Mouse (Mus musculus): ENCODE measurements around the gene Shc4. TPM values are rescaled to one million over a fixed set of nuclear protein-coding genes. Genes with fewer than 3 reads are reported as not detected.

Shc4 gene
- polyA plus RNA-seq, 1 experiment: 0.49 TPM

DNA sequence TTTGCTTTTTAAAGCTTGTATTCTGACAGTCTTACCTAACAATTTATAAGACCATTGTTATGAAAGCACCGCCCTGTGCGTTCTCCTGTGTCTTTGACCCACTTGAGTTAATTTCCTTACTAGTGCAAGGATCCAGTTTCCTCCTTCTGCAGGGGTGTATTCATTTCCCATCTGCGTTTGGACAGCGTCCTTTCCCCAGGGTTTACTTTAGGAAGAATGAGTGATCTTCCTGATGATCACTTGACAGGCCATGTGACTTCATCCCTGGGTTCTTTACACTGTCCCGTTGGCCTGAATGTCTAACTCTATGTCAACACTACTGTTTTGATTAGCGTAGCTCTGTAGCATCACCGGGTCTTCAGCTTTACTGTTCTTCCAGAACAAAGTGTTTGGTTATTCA is 86.6 kb downstream of the Shc4 start:
- Histone ChIP-seq H3K36me3 (ENCODE audit: control insufficient read depth, insufficient read depth) (no peaks in the 10 kb centered on the region), H3K4me2 (ENCODE audit: low read depth) (no peak overlapping the region), H3ac (ENCODE audit: control insufficient read depth, insufficient read length) (no peak overlapping the region), H3K27me3 (ENCODE audit: control insufficient read depth, insufficient read depth, insufficient read length) (no peaks in the 10 kb centered on the region), H3K79me2 (ENCODE audit: control insufficient read depth, insufficient read depth) (no peaks in the 10 kb centered on the region), H3K4me3 (no peak overlapping the region)
- TF ChIP-seq USF1 (IDR thresholded peaks at IDR 0.05; ENCODE audit: low read depth): no peak
- TF ChIP-seq MYOG (IDR thresholded peaks at IDR 0.05; ENCODE audit: control insufficient read depth in 1 of 3, insufficient read depth in 1 of 3, insufficient read length in 2 of 3, low read depth in 2 of 3): no peak
- TF ChIP-seq MAX (IDR thresholded peaks at IDR 0.05; ENCODE audit: low read depth): no peak
- TF ChIP-seq POLR2AphosphoS2 (IDR thresholded peaks at IDR 0.05; ENCODE audit: insufficient read length, low read depth): no peak
- no peak for TF ChIP-seq CEBPB (IDR thresholded peaks at IDR 0.05; ENCODE audit: insufficient read depth, poor library complexity, severe bottlenecking)
- no peak for TF ChIP-seq TCF3 (IDR thresholded peaks at IDR 0.05; ENCODE audit: insufficient read length, low read depth)
- TF ChIP-seq TCF12 (IDR thresholded peaks at IDR 0.05; ENCODE audit: insufficient read depth, poor library complexity, severe bottlenecking): no peak
- no peak for TF ChIP-seq SRF (IDR thresholded peaks at IDR 0.05; ENCODE audit: control insufficient read depth, insufficient read length, low read depth)
- TF ChIP-seq REST (IDR thresholded peaks at IDR 0.05; ENCODE audit: insufficient read depth, insufficient read length): no peak
- TF ChIP-seq E2F4 (IDR thresholded peaks at IDR 0.05; ENCODE audit: insufficient read depth): no peak
- no peak for TF ChIP-seq POLR2A (IDR thresholded peaks at IDR 0.05; ENCODE audit: insufficient read length, low read depth)
- no peak for TF ChIP-seq MYOD1 (IDR thresholded peaks at IDR 0.05; ENCODE audit: control insufficient read depth in 1 of 3, insufficient read length in 2 of 3, low read depth in 2 of 3)

DNA sequence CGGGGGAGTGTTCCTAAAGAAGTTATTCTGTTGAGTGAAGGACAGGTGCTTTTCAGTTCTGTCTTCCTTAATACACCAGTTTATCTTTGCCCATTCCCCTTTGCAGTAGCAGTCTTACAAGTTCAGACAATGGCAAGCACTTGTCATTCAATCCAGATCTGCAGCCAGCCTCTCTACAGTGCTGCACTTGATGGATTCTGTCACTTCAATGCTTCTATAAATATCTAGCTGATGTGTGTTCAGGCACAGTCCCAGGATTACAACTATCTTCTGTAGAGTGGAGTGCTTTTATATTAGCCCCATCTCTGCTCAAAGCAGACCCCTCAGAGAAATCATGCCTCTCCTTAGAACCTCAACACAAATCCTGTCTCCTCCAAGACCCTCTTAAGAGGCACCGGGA is 93.9 kb downstream of the Shc4 start:
- Histone ChIP-seq H3ac (ENCODE audit: control insufficient read depth, insufficient read length) (no peak overlapping the region), H3K27me3 (ENCODE audit: control insufficient read depth, insufficient read depth, insufficient read length) (no peaks in the 10 kb centered on the region), H3K36me3 (ENCODE audit: control insufficient read depth, insufficient read depth) (no peaks in the 10 kb centered on the region), H3K79me2 (ENCODE audit: control insufficient read depth, insufficient read depth) (no peaks in the 10 kb centered on the region), H3K4me2 (ENCODE audit: low read depth) (no peak overlapping the region), H3K4me3 (no peak overlapping the region)
- no peak for TF ChIP-seq TCF3 (IDR thresholded peaks at IDR 0.05; ENCODE audit: insufficient read length, low read depth)

DNA sequence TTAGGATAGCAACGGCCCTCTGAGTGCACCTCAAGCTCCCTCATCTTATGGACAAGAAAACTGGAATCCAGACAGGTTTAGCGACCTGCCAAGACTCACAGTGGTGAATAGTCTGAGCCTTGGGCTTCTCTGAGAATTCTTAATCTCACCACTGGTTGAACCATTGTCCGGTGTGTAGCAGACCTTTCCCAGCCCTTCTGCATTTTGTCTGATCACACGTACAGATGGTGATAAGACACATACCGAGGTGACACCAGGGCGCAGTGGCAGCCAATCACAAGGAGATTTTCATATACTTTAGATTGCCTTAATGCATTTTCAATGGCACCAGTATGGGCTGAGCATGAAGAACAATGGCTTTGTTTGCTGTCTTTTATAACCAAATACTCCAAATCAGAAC is 95.5 kb downstream of the Shc4 start:
- H3ac ChIP-seq (ENCODE audit: control insufficient read depth, insufficient read length): no peak overlapping the region
- H3K27me3 ChIP-seq (ENCODE audit: control insufficient read depth, insufficient read depth, insufficient read length): no peaks in the 10 kb centered on the region
- no peak overlapping the region for H3K4me2 ChIP-seq (ENCODE audit: low read depth)
- no peaks in the 10 kb centered on the region for H3K36me3 ChIP-seq (ENCODE audit: control insufficient read depth, insufficient read depth)
- H3K4me3 ChIP-seq: no peak overlapping the region
- no peak for TF ChIP-seq MAX (IDR thresholded peaks at IDR 0.05; ENCODE audit: low read depth)
- TF ChIP-seq E2F4 (IDR thresholded peaks at IDR 0.05; ENCODE audit: insufficient read depth): no peak
- no peak for TF ChIP-seq REST (IDR thresholded peaks at IDR 0.05; ENCODE audit: insufficient read depth, insufficient read length)
- no peak for TF ChIP-seq MYOG (IDR thresholded peaks at IDR 0.05; ENCODE audit: control insufficient read depth in 1 of 3, insufficient read depth in 1 of 3, insufficient read length in 2 of 3, low read depth in 2 of 3)
- TF ChIP-seq MYOD1 (IDR thresholded peaks at IDR 0.05; ENCODE audit: control insufficient read depth in 1 of 3, insufficient read length in 2 of 3, low read depth in 2 of 3): no peak
- TF ChIP-seq POLR2A (IDR thresholded peaks at IDR 0.05; ENCODE audit: insufficient read length, low read depth): no peak
- TF ChIP-seq POLR2AphosphoS2 (IDR thresholded peaks at IDR 0.05; ENCODE audit: insufficient read length, low read depth): no peak
- TF ChIP-seq USF1 (IDR thresholded peaks at IDR 0.05; ENCODE audit: low read depth): no peak
- H3K79me2 ChIP-seq (ENCODE audit: control insufficient read depth, insufficient read depth): peaks cover 6% of the 10 kb centered on the region

DNA sequence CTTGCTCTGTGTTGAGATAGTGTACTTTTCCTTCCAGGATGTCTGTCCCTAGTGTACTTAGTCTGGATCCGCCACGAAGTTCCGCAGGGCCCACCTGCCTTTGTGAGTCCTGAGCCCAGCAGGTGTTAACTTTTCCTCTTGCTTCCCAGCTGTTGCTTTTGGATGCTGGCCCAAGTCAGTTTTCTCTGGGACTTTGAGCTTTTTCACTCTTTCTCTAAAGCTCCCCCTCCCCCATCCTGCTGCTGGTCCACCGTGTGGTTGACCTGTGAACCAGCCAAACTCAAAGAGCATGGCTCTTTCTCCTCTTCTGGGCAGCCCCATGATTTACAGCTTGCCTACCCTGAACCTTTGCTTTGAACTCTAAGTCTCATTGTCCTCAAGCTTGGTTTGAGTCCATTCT is 97.4 kb downstream of the Shc4 start:
- H3K27me3 ChIP-seq (ENCODE audit: control insufficient read depth, insufficient read depth, insufficient read length): no peaks in the 10 kb centered on the region
- H3K4me3 ChIP-seq: no peak overlapping the region
- H3K36me3 ChIP-seq (ENCODE audit: control insufficient read depth, insufficient read depth): no peaks in the 10 kb centered on the region
- H3K4me2 ChIP-seq (ENCODE audit: low read depth): no peak overlapping the region
- no peak for TF ChIP-seq MYOD1 (IDR thresholded peaks at IDR 0.05; ENCODE audit: control insufficient read depth in 1 of 3, insufficient read length in 2 of 3, low read depth in 2 of 3)
- TF ChIP-seq SRF (IDR thresholded peaks at IDR 0.05; ENCODE audit: control insufficient read depth, insufficient read length, low read depth): no peak
- TF ChIP-seq POLR2AphosphoS2 (IDR thresholded peaks at IDR 0.05; ENCODE audit: insufficient read length, low read depth): no peak
- TF ChIP-seq USF1 (IDR thresholded peaks at IDR 0.05; ENCODE audit: low read depth): no peak
- no peak for TF ChIP-seq MYOG (IDR thresholded peaks at IDR 0.05; ENCODE audit: control insufficient read depth in 1 of 3, insufficient read depth in 1 of 3, insufficient read length in 2 of 3, low read depth in 2 of 3)
- TF ChIP-seq TCF12 (IDR thresholded peaks at IDR 0.05; ENCODE audit: insufficient read depth, poor library complexity, severe bottlenecking): no peak
- TF ChIP-seq E2F4 (IDR thresholded peaks at IDR 0.05; ENCODE audit: insufficient read depth): no peak
- no peak for TF ChIP-seq MAX (IDR thresholded peaks at IDR 0.05; ENCODE audit: low read depth)
- TF ChIP-seq CEBPB (IDR thresholded peaks at IDR 0.05; ENCODE audit: insufficient read depth, poor library complexity, severe bottlenecking): no peak
- TF ChIP-seq TCF3 (IDR thresholded peaks at IDR 0.05; ENCODE audit: insufficient read length, low read depth): no peak
- no peak for TF ChIP-seq REST (IDR thresholded peaks at IDR 0.05; ENCODE audit: insufficient read depth, insufficient read length)
- no peak for TF ChIP-seq POLR2A (IDR thresholded peaks at IDR 0.05; ENCODE audit: insufficient read length, low read depth)
- H3ac ChIP-seq (ENCODE audit: control insufficient read depth, insufficient read length): no peak overlapping the region
- peaks cover 26% of the 10 kb centered on the region for H3K79me2 ChIP-seq (ENCODE audit: control insufficient read depth, insufficient read depth)

DNA sequence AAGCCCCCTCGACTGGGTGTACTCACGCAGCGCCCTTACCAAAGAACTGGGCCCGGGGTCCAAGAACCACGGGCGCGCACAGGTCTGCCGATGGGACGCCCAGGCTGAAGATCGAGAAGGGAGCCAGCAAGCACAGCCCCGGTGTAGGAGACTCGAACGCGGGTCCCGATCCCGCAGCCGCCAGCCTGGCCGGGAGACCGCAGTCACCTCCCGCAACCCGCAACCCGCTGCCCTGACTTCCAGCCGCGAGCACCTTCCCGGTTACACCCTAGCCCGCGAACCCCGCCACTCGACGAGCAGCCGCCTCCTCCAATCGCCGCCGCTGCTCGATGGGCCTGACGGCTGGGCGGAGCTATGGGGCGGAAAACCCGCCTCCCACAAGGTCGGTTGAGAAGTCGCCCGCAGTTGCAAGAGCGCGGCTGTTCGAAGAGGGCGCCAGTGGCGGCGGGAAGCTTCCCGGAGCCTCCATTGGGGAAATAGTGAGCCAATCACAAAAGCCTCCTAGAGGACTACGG is 99.1 kb downstream of the Shc4 start, which contains the start of gene Cep152:
Gene Cep152, minus strand, starts transcription at position 277 of the 515 bp plus-strand sequence.
- Histone ChIP-seq H3ac (ENCODE audit: control insufficient read depth, insufficient read length) (peak within 1 kb of the TSS; percentile 3), H3K79me2 (ENCODE audit: control insufficient read depth, insufficient read depth) (peaks cover 31% of the 10 kb centered on the region), H3K4me3 (peak within 1 kb of the TSS; percentile 64), H3K4me2 (ENCODE audit: low read depth) (peak within 1 kb of the TSS; percentile 88), H3K36me3 (ENCODE audit: control insufficient read depth, insufficient read depth) (peaks cover 5% of the 10 kb centered on the region), H3K27me3 (ENCODE audit: control insufficient read depth, insufficient read depth, insufficient read length) (no peaks in the 10 kb centered on the region)
- TF ChIP-seq CEBPB (IDR thresholded peaks at IDR 0.05; ENCODE audit: insufficient read depth, poor library complexity, severe bottlenecking) (no peak), REST (IDR thresholded peaks at IDR 0.05; ENCODE audit: insufficient read depth, insufficient read length) (no peak), MYOG (IDR thresholded peaks at IDR 0.05; ENCODE audit: control insufficient read depth in 1 of 3, insufficient read depth in 1 of 3, insufficient read length in 2 of 3, low read depth in 2 of 3) (peak in 1 of 3 experiments; percentile 42), POLR2AphosphoS2 (IDR thresholded peaks at IDR 0.05; ENCODE audit: insufficient read length, low read depth) (peak; percentile 26), MAX (IDR thresholded peaks at IDR 0.05; ENCODE audit: low read depth) (no peak), MYOD1 (IDR thresholded peaks at IDR 0.05; ENCODE audit: control insufficient read depth in 1 of 3, insufficient read length in 2 of 3, low read depth in 2 of 3) (no peak), USF1 (IDR thresholded peaks at IDR 0.05; ENCODE audit: low read depth) (no peak), E2F4 (IDR thresholded peaks at IDR 0.05; ENCODE audit: insufficient read depth) (peak; percentile 95), SRF (IDR thresholded peaks at IDR 0.05; ENCODE audit: control insufficient read depth, insufficient read length, low read depth) (no peak), TCF3 (IDR thresholded peaks at IDR 0.05; ENCODE audit: insufficient read length, low read depth) (no peak), POLR2A (IDR thresholded peaks at IDR 0.05; ENCODE audit: insufficient read length, low read depth) (peak; percentile 66), TCF12 (IDR thresholded peaks at IDR 0.05; ENCODE audit: insufficient read depth, poor library complexity, severe bottlenecking) (no peak)

Data from myocyte (in vitro differentiated cells).